Mouse (Mus musculus) T-cell, adult 2 months (primary cell): ENCODE results near the gene Acot6.

Source experiments
- DNase-seq: peaks from one replicate; pipeline ENCODE4 v3.0.0; 2022; ENCODE audit warnings: low spot score

Gene Acot6

GRCm38 (mm10) chr12:84152352-84153190 lies 52.1 kb downstream of the Acot6 start:
- no peak for DNase-seq

GRCm38 (mm10) chr12:84153414-84153813 lies 53.0 kb downstream of the Acot6 start:
- DNase-seq: no peak

GRCm38 (mm10) chr12:84154786-84155522 lies 54.5 kb downstream of the Acot6 start:
- DNase-seq: no peak

- DNase-seq: no peak
Observed at GRCm38 (mm10) chr12:84155523-84155871, 55.0 kb downstream of the Acot6 start.

- DNase-seq: no peak
Observed at GRCm38 (mm10) chr12:84156210-84156609, 55.8 kb downstream of the Acot6 start.

GRCm38 (mm10) chr12:84158156-84158555 lies 57.7 kb downstream of the Acot6 start:
- no peak for DNase-seq

GRCm38 (mm10) chr12:84160491-84160890 lies 60.0 kb downstream of the Acot6 start:
- no peak for DNase-seq
